Mouse (Mus musculus) forebrain, embryonic 16.5 days (tissue): ENCODE results near the gene Slc22a1. TPM values are rescaled to one million over a fixed set of nuclear protein-coding genes. Genes with fewer than 3 reads are reported as not detected.

ENCODE experiments used
- ATAC-seq: fragments of 200-750 bp; cut with Nextera tagmentation; 2 replicates; pipeline ENCODE4 v1.8.0; 2017; ENCODE audit warnings: mild to moderate bottlenecking, moderate library complexity
- H3K27ac ChIP-seq: fragments of 300-500 bp; sonication (generic); 2 replicates; pipeline ENCODE4 v1.5.1; 2014; ENCODE audit warnings: low read length, control low read depth
- H3K27me3 ChIP-seq: fragments of 300-500 bp; sonication (generic); replicated peaks from 2 replicates; pipeline ENCODE4 v1.6.1; 2014; ENCODE audit warnings: low read length; ENCODE audit not compliant: control insufficient read depth, insufficient read depth
- H3K36me3 ChIP-seq: fragments of 300-500 bp; sonication (generic); 2 replicates; pipeline ENCODE4 v1.6.1; 2014; ENCODE audit not compliant: control insufficient read depth, insufficient read depth
- H3K4me1 ChIP-seq: fragments of 300-500 bp; sonication (generic); replicated peaks from 2 replicates; pipeline ENCODE4 v1.6.1; 2014; ENCODE audit warnings: low read length; ENCODE audit not compliant: control insufficient read depth, insufficient read depth
- H3K4me2 ChIP-seq: fragments of 300-500 bp; sonication (generic); 2 replicates; pipeline ENCODE4 v1.6.1; 2014; ENCODE audit warnings: mild to moderate bottlenecking, low read length, control low read depth
- H3K4me3 ChIP-seq: fragments of 300-500 bp; sonication (generic); replicated peaks from 2 replicates; pipeline ENCODE4 v1.5.1; 2014; ENCODE audit warnings: mild to moderate bottlenecking, low read length, control low read depth
- H3K9ac ChIP-seq: fragments of 300-500 bp; sonication (generic); replicated peaks from 2 replicates; pipeline ENCODE4 v1.6.1; 2014; ENCODE audit warnings: low read depth, low read length, control low read depth
- H3K9me3 ChIP-seq: fragments of 300-500 bp; sonication (generic); 2 replicates; pipeline ENCODE4 v1.6.1; 2016; ENCODE audit warnings: low read length; ENCODE audit not compliant: control insufficient read depth
- WGBS: fragments of 180-500 bp; shearing (Covaris S2); extraction: QIAGEN DNeasy Blood & Tissue Kit; methylation state at CpG from one replicate; pipeline ENCODE4 v1.1.7; 2014; 5-methylcytosine and 5-hydroxymethylcytosine counted together
- polyA plus RNA-seq: library from polyadenylated mRNA; unstranded; fragments of >200 nt; fragmentation: Nextera tagmentation; extraction: Ambion mirVana; gene quantifications from 2 replicates; pipeline ENCODE4 v1.2.1, GENCODE M21; 2015

Slc22a1 gene
- polyA plus RNA-seq, 1 experiment from 2014 or later: not detected

DNA sequence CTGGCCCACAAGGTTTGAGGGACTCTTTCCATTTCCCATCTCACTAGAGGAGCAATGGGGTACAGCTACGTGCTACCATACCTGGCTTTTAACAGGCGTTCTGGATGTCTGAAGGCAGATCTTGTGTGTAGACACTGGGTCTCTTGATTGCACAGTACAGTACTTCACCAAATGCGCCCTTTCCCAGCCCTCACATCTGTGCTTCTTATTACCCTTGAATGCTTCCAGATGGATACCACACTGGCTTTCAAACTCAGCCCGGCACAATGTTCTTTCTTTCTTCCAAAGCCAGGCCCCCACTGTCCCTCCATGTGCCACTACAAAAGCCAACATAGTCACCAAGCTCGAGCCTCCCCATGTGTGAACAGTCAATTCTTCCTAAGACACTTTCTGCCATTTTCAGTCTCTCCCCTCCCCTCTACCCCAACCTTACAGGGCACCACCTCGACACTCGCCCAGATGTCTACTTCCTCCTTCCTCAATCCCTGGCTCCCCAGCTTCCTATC lies 3.3 kb downstream of the Slc22a1 start:
- 76% methylated on average over 7 of the region's 7 CpGs for WGBS
- no peak overlapping the region for H3K9ac ChIP-seq
- H3K4me1 ChIP-seq: no peaks in the 10 kb centered on the region
- H3K4me3 ChIP-seq: no peak overlapping the region
- H3K4me2 ChIP-seq: no peak overlapping the region
- no peaks in the 10 kb centered on the region for H3K36me3 ChIP-seq
- no peak for ATAC-seq
- no peaks in the 10 kb centered on the region for H3K27me3 ChIP-seq
- no peak overlapping the region for H3K27ac ChIP-seq
- no peaks in the 10 kb centered on the region for H3K9me3 ChIP-seq

DNA sequence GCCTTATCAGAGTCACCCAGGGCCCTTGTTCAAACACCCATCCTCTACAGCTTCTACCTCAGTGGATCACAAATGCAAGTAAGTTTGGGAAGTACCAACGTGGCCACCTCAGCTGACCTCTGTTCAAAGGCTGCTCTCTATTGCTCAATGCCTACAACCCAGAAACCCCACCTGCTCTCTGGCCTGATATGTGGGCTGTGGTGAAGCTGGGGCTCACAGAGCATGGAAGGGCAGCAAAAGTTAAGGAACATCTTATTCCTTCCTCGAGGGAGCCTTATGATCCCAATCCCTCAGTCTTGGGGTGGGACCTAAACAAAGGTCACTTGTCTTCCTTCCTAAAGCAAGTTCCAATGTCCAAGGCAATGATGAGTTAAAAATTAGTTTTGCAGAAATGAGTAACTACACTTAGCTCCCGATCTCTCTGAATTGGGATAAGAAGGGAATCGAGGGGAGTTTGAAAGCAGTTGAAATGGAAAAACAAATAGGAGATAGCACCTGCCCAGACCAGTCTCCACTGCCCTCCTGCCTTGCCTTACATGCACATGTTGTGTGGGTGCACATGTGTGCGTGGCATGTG lies 4.5 kb downstream of the Slc22a1 start:
- Histone ChIP-seq H3K9ac (no peak overlapping the region), H3K27ac (no peak overlapping the region), H3K36me3 (no peaks in the 10 kb centered on the region), H3K9me3 (no peaks in the 10 kb centered on the region), H3K27me3 (no peaks in the 10 kb centered on the region), H3K4me2 (no peak overlapping the region), H3K4me1 (no peaks in the 10 kb centered on the region), H3K4me3 (no peak overlapping the region)
- WGBS: 88% methylated on average over 5 of the region's 5 CpGs
- no peak for ATAC-seq

DNA sequence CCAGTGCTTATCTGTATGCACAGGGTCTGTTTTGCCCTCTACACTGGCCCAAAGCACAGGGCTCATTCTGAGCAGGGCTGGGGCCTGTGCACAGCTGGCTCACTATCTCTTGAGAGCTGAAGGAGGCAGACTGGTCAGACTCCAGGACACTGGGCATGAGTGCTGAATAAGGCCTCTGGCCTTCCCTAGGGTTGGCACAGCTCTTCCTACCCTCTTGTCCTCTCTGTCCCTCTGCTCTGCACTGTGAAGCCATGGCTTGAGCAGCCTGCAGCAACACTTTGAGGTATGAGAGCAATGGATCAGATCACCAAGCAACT lies 6.3 kb downstream of the Slc22a1 start:
- H3K4me1 ChIP-seq: no peaks in the 10 kb centered on the region
- H3K27me3 ChIP-seq: no peaks in the 10 kb centered on the region
- H3K27ac ChIP-seq: no peak overlapping the region
- no peaks in the 10 kb centered on the region for H3K9me3 ChIP-seq
- no peak overlapping the region for H3K4me3 ChIP-seq
- no peak overlapping the region for H3K4me2 ChIP-seq
- no peaks in the 10 kb centered on the region for H3K36me3 ChIP-seq
- no peak for ATAC-seq
- no peak overlapping the region for H3K9ac ChIP-seq

- WGBS: 65% methylated on average over 7 of the region's 7 CpGs
- Histone ChIP-seq H3K4me3 (no peak overlapping the region), H3K36me3 (no peaks in the 10 kb centered on the region), H3K9ac (no peak overlapping the region), H3K27ac (no peak overlapping the region), H3K27me3 (no peaks in the 10 kb centered on the region), H3K4me2 (no peak overlapping the region), H3K9me3 (no peaks in the 10 kb centered on the region), H3K4me1 (no peaks in the 10 kb centered on the region)
- ATAC-seq: no peak
Observed at GRCm38 (mm10) chr17:12668478-12669362, 6.9 kb downstream of the Slc22a1 start.

DNA sequence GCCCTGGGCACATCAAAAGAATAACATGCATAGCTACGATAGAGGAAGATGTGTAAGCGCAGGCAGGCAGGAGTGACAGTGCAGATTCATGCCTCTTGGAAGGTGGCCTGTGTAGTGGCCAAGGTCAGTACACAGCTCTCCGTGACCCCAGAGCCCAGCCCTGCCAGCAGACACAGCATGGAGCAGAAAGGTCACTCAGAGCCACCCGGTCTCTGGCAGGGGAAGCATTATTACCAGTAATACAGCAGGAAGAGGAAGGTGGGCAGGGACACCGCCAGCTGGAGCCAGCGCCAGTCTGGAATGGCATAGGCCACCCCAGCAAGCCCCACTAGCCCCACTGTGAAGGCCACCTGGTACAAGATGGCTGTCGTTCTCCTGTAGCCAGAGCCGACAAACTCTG lies 11.5 kb downstream of the Slc22a1 start:
- no peaks in the 10 kb centered on the region for H3K4me1 ChIP-seq
- ATAC-seq: no peak
- no peaks in the 10 kb centered on the region for H3K36me3 ChIP-seq
- H3K4me3 ChIP-seq: no peak overlapping the region
- no peaks in the 10 kb centered on the region for H3K27me3 ChIP-seq
- no peak overlapping the region for H3K27ac ChIP-seq
- no peak overlapping the region for H3K4me2 ChIP-seq
- no peak overlapping the region for H3K9ac ChIP-seq
- no peaks in the 10 kb centered on the region for H3K9me3 ChIP-seq
- 84% methylated on average over 8 of the region's 8 CpGs for WGBS

DNA sequence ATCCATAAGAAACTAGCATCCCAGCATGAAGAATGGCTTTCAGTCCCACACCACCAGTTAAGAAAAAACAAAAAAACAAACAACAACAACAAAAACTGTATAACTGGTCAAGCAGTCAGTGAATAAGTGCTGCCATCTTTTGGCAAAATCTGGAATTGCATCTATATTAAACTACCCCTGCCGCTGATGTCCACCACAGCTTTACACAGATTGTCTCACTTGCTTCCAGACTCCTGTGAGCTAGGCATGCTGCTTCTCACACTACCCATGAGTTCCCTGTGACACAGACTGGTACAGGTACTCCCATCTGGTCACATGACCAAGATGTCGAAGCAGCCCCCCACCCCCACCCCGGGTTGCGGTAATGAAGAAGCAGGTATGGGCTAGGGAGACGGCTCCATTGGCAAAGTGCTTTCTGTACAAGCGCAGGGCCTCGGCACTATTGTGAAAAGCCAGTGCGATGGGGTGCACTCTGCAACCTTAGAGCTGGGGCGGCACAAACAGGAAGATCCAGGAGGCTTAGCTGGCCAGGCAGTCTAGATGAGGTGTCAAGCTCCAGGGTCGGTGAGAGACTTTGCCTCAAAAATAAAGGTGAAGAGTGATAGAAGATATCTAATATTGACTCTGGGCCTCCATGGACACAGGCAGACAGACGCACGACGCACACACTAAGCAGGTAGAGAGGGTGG lies 14.9 kb downstream of the Slc22a1 start:
- H3K9me3 ChIP-seq: no peaks in the 10 kb centered on the region
- no peaks in the 10 kb centered on the region for H3K4me1 ChIP-seq
- H3K27ac ChIP-seq: no peak overlapping the region

GRCm38 (mm10) chr17:12659233-12659632 lies 16.4 kb downstream of the Slc22a1 start:
- Histone ChIP-seq H3K27me3 (no peaks in the 10 kb centered on the region), H3K9me3 (no peaks in the 10 kb centered on the region), H3K4me3 (no peak overlapping the region), H3K27ac (no peak overlapping the region), H3K4me1 (no peaks in the 10 kb centered on the region), H3K36me3 (no peaks in the 10 kb centered on the region), H3K9ac (no peak overlapping the region), H3K4me2 (no peak overlapping the region)
- ATAC-seq: no peak
- 92% methylated on average over 10 of the region's 10 CpGs for WGBS

More for the DNA sequence above, 14.9 kb downstream of the Slc22a1 start:
- no peak overlapping the region for H3K9ac ChIP-seq
- no peaks in the 10 kb centered on the region for H3K27me3 ChIP-seq
- no peak overlapping the region for H3K4me3 ChIP-seq
- peak; percentile 47 for ATAC-seq
- H3K36me3 ChIP-seq: no peaks in the 10 kb centered on the region
- no peak overlapping the region for H3K4me2 ChIP-seq
- WGBS: 73% methylated on average over 13 of the region's 13 CpGs

- WGBS: 87% methylated on average over 7 of the region's 7 CpGs
- H3K4me1 ChIP-seq: no peaks in the 10 kb centered on the region
- no peak overlapping the region for H3K27ac ChIP-seq
- H3K9ac ChIP-seq: no peak overlapping the region
- H3K4me3 ChIP-seq: no peak overlapping the region
- H3K36me3 ChIP-seq: no peaks in the 10 kb centered on the region
- no peak for ATAC-seq
- no peaks in the 10 kb centered on the region for H3K9me3 ChIP-seq
- H3K27me3 ChIP-seq: no peaks in the 10 kb centered on the region
- no peak overlapping the region for H3K4me2 ChIP-seq
Observed at GRCm38 (mm10) chr17:12658784-12659183, 16.8 kb downstream of the Slc22a1 start.

DNA sequence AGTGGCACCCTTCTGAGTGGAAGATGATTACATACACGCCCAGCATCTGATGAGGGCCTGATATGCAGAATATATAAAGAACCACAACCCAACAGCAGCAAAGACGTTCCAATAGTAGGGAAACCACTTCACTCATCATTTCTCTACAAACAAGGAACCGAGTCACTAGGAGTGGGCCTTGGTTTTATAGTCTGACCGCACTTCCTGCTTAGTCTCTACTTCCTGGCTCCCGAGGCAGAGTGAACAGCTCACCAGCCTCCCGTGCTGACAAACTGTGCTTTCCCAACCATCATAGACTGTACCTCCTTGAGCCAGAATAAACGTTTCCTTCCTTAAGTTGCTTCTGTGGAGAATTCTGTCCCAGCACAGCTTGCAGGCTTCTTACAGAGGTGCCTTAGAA lies 19.8 kb downstream of the Slc22a1 start:
- Histone ChIP-seq H3K27ac (no peak overlapping the region), H3K36me3 (no peaks in the 10 kb centered on the region), H3K9ac (no peak overlapping the region), H3K4me1 (no peaks in the 10 kb centered on the region), H3K27me3 (no peaks in the 10 kb centered on the region), H3K4me2 (no peak overlapping the region), H3K4me3 (no peak overlapping the region), H3K9me3 (no peaks in the 10 kb centered on the region)
- ATAC-seq: no peak
- WGBS: 86% methylated on average over 7 of the region's 7 CpGs
